Mouse (Mus musculus): ENCODE measurements around the gene Igsf23. TPM values are rescaled to one million over a fixed set of nuclear protein-coding genes. Genes with fewer than 3 reads are reported as not detected.
A peak's percentile ranks its signal among the peaks of the same experiment; 100 is the strongest.
"Not testable (repeated sequence)": the region's sequence is repeated elsewhere in the genome, so short reads cannot be mapped to it uniquely, and the experiment has no call there.

Gene Igsf23
- polyA plus RNA-seq (2015; fragmentation: Nextera tagmentation; extraction: Ambion mirVana) = 0.69 and 0.89 TPM in 2 replicates

- H3K4me2 ChIP-seq (ENCODE audit: low read depth, low read length) = no peak within 1 kb of the TSS
- TF ChIP-seq CTCF (IDR thresholded peaks at IDR 0.05; ENCODE audit: low read depth) (no peak), EP300 (IDR thresholded peaks at IDR 0.05; ENCODE audit: low read depth) (no peak)
These were observed at the start of gene Igsf23 for GRCm38 (mm10) chr7:19950589-19950988. Gene Igsf23, minus strand, starts transcription at chr7:19950756.

GRCm38 (mm10) chr7:19996721-19997120 is 46.2 kb upstream of the Igsf23 start:
- not testable (repeated sequence) for H3K9ac ChIP-seq (replicated peaks); ATAC-seq; H3K4me3 ChIP-seq (ENCODE audit: low read depth, low read length); H3K9me3 ChIP-seq (ENCODE audit: low read length); H3K4me2 ChIP-seq (ENCODE audit: low read depth, low read length); H3K27ac ChIP-seq (ENCODE audit: low read depth); H3K36me3 ChIP-seq (replicated peaks; ENCODE audit: insufficient read depth, low read length); H3K4me1 ChIP-seq (ENCODE audit: insufficient read depth); H3K27me3 ChIP-seq (ENCODE audit: insufficient read depth, low read length); DNase-seq
- 63% methylated on average over 3 of the region's 3 CpGs for WGBS (ENCODE audit: insufficient replicate concordance)

More at GRCm38 (mm10) chr7:19950589-19950988, at the start of gene Igsf23:
- peak; percentile 55; the same call in 1 of the 2 replicates for ATAC-seq
- no peaks in the 10 kb centered on the region for H3K36me3 ChIP-seq (replicated peaks; ENCODE audit: insufficient read depth, low read length)
- no peak within 1 kb of the TSS for H3K27ac ChIP-seq (ENCODE audit: low read depth)
- no peaks in the 10 kb centered on the region for H3K27me3 ChIP-seq (ENCODE audit: insufficient read depth, low read length)
- WGBS (ENCODE audit: insufficient replicate concordance) = 54% methylated on average over 9 of the region's 9 CpGs
- no peak within 1 kb of the TSS for H3K4me3 ChIP-seq (ENCODE audit: low read depth, low read length)
- H3K9me3 ChIP-seq (ENCODE audit: low read length) = no peaks in the 10 kb centered on the region
- DNase-seq = no peak
- H3K9ac ChIP-seq (replicated peaks) = no peak within 1 kb of the TSS
- H3K4me1 ChIP-seq (ENCODE audit: insufficient read depth) = no peaks in the 10 kb centered on the region

GRCm38 (mm10) chr7:19991165-19991564 is 40.6 kb upstream of the Igsf23 start, which contains the start of gene Nlrp9b:
Gene Nlrp9b, plus strand, starts transcription at chr7:19991465.
- H3K36me3 ChIP-seq (replicated peaks; ENCODE audit: insufficient read depth, low read length); H3K4me3 ChIP-seq (ENCODE audit: low read depth, low read length); H3K4me1 ChIP-seq (ENCODE audit: insufficient read depth); ATAC-seq; DNase-seq; H3K9ac ChIP-seq (replicated peaks); H3K9me3 ChIP-seq (ENCODE audit: low read length); H3K4me2 ChIP-seq (ENCODE audit: low read depth, low read length); H3K27ac ChIP-seq (ENCODE audit: low read depth); H3K27me3 ChIP-seq (ENCODE audit: insufficient read depth, low read length): not testable (repeated sequence)
- 50% methylated on average over 7 of the region's 8 CpGs for WGBS (ENCODE audit: insufficient replicate concordance)

- Histone ChIP-seq H3K4me2 (ENCODE audit: low read depth, low read length) (no peak overlapping the region), H3K4me3 (ENCODE audit: low read depth, low read length) (no peak overlapping the region), H3K27me3 (ENCODE audit: insufficient read depth, low read length) (no peaks in the 10 kb centered on the region), H3K27ac (ENCODE audit: low read depth) (no peak overlapping the region), H3K9me3 (ENCODE audit: low read length) (peaks cover 3% of the 10 kb centered on the region), H3K9ac (replicated peaks) (no peak overlapping the region), H3K4me1 (ENCODE audit: insufficient read depth) (no peaks in the 10 kb centered on the region), H3K36me3 (replicated peaks; ENCODE audit: insufficient read depth, low read length) (no peaks in the 10 kb centered on the region)
- ATAC-seq (no peak), DNase-seq (peak; percentile 8)
- TF ChIP-seq CTCF (IDR thresholded peaks at IDR 0.05; ENCODE audit: low read depth) (no peak), EP300 (IDR thresholded peaks at IDR 0.05; ENCODE audit: low read depth) (no peak)
- 83% methylated on average over 4 of the region's 4 CpGs for WGBS (ENCODE audit: insufficient replicate concordance)
These were observed 21.0 kb upstream of the Igsf23 start for GRCm38 (mm10) chr7:19971516-19971915.

GRCm38 (mm10) chr7:19970196-19970595 is 19.6 kb upstream of the Igsf23 start:
- no peak for TF ChIP-seq CTCF (IDR thresholded peaks at IDR 0.05; ENCODE audit: low read depth)
- no peak for TF ChIP-seq EP300 (IDR thresholded peaks at IDR 0.05; ENCODE audit: low read depth)
- DNase-seq (peak; percentile 2), ATAC-seq (no peak)
- H3K4me3 ChIP-seq (ENCODE audit: low read depth, low read length) = no peak overlapping the region
- peaks cover 3% of the 10 kb centered on the region for H3K9me3 ChIP-seq (ENCODE audit: low read length)
- no peak overlapping the region for H3K27ac ChIP-seq (ENCODE audit: low read depth)
- WGBS (ENCODE audit: insufficient replicate concordance) = 89% methylated on average over 8 of the region's 8 CpGs
- H3K4me1 ChIP-seq (ENCODE audit: insufficient read depth) = no peaks in the 10 kb centered on the region
- no peak overlapping the region for H3K4me2 ChIP-seq (ENCODE audit: low read depth, low read length)
- no peaks in the 10 kb centered on the region for H3K27me3 ChIP-seq (ENCODE audit: insufficient read depth, low read length)
- no peaks in the 10 kb centered on the region for H3K36me3 ChIP-seq (replicated peaks; ENCODE audit: insufficient read depth, low read length)
- no peak overlapping the region for H3K9ac ChIP-seq (replicated peaks)

- Histone ChIP-seq H3K9me3 (ENCODE audit: low read length) (peaks cover 3% of the 10 kb centered on the region), H3K9ac (replicated peaks) (no peak overlapping the region), H3K4me1 (ENCODE audit: insufficient read depth) (no peaks in the 10 kb centered on the region), H3K27ac (ENCODE audit: low read depth) (no peak overlapping the region), H3K27me3 (ENCODE audit: insufficient read depth, low read length) (no peaks in the 10 kb centered on the region), H3K4me2 (ENCODE audit: low read depth, low read length) (no peak overlapping the region), H3K4me3 (ENCODE audit: low read depth, low read length) (no peak overlapping the region), H3K36me3 (replicated peaks; ENCODE audit: insufficient read depth, low read length) (no peaks in the 10 kb centered on the region)
- DNase-seq = no peak
- ATAC-seq = no peak
- TF ChIP-seq EP300 (IDR thresholded peaks at IDR 0.05; ENCODE audit: low read depth) (no peak), CTCF (IDR thresholded peaks at IDR 0.05; ENCODE audit: low read depth) (peak; percentile 27)
- 84% methylated on average over 4 of the region's 4 CpGs for WGBS (ENCODE audit: insufficient replicate concordance)
These were observed 19.1 kb upstream of the Igsf23 start for GRCm38 (mm10) chr7:19969541-19970090.

- H3K27ac ChIP-seq (ENCODE audit: low read depth) = no peak overlapping the region
- H3K9ac ChIP-seq (replicated peaks) = no peak overlapping the region
- DNase-seq = no peak
- H3K4me1 ChIP-seq (ENCODE audit: insufficient read depth) = no peaks in the 10 kb centered on the region
- H3K36me3 ChIP-seq (replicated peaks; ENCODE audit: insufficient read depth, low read length) = no peaks in the 10 kb centered on the region
- WGBS (ENCODE audit: insufficient replicate concordance) = 70% methylated on average over 3 of the region's 3 CpGs
- H3K9me3 ChIP-seq (ENCODE audit: low read length) = peaks cover 3% of the 10 kb centered on the region
- no peak for ATAC-seq
- H3K27me3 ChIP-seq (ENCODE audit: insufficient read depth, low read length) = no peaks in the 10 kb centered on the region
- TF ChIP-seq EP300 (IDR thresholded peaks at IDR 0.05; ENCODE audit: low read depth) = no peak
- no peak for TF ChIP-seq CTCF (IDR thresholded peaks at IDR 0.05; ENCODE audit: low read depth)
- no peak overlapping the region for H3K4me2 ChIP-seq (ENCODE audit: low read depth, low read length)
- no peak overlapping the region for H3K4me3 ChIP-seq (ENCODE audit: low read depth, low read length)
These were observed 18.6 kb upstream of the Igsf23 start for GRCm38 (mm10) chr7:19969106-19969505.
